Mouse (Mus musculus) ES-E14 (cell line): ENCODE results near the gene Apoc1. TPM values are rescaled to one million over a fixed set of nuclear protein-coding genes. Genes with fewer than 3 reads are reported as not detected.
"Not testable (repeated sequence)": the region's sequence is repeated elsewhere in the genome, so short reads cannot be mapped to it uniquely, and the experiment has no call there.

Experiments used
- DNase-seq: peaks from one replicate; pipeline ENCODE4 v3.0.0-alpha.2; 2013; ENCODE audit warnings: low read depth, low spot score
- H3K27ac ChIP-seq: 2 replicates; pipeline ENCODE4 v1.5.1; 2012; ENCODE audit warnings: low read depth, mild to moderate bottlenecking, low read length, moderate library complexity, mixed read lengths; ENCODE audit not compliant: poor library complexity, insufficient read depth, severe bottlenecking
- H3K36me3 ChIP-seq: 2 replicates; pipeline ENCODE4 v1.6.1; 2012; ENCODE audit warnings: mild to moderate bottlenecking, low read length, moderate library complexity, mixed read lengths; ENCODE audit not compliant: control insufficient read depth, poor library complexity, insufficient read depth, severe bottlenecking
- H3K4me1 ChIP-seq, 2 experiments: fragments of 150-350 bp in 1 of 2; sonication (generic) in 1 of 2; 2 replicates each; pipeline ENCODE4 v1.6.1; 2012; ENCODE audit warnings: low read length in 2 of 2, mild to moderate bottlenecking in 1 of 2, mixed read lengths in 1 of 2; ENCODE audit not compliant: control insufficient read depth in 2 of 2, insufficient read depth in 2 of 2, poor library complexity in 1 of 2
- H3K4me3 ChIP-seq, 2 experiments: fragments of 150-350 bp in 1 of 2; sonication (generic) in 1 of 2; 2 replicates each; pipeline ENCODE4 v1.5.1; 2012; ENCODE audit warnings: low read length in 2 of 2, low read depth in 1 of 2, mild to moderate bottlenecking in 1 of 2, mixed read lengths in 1 of 2; ENCODE audit not compliant: insufficient read depth in 1 of 2, poor library complexity in 1 of 2, severe bottlenecking in 1 of 2
- H3K9ac ChIP-seq: 2 replicates; pipeline ENCODE4 v1.6.1; 2012; ENCODE audit warnings: low read depth, mild to moderate bottlenecking, low read length, mixed read lengths; ENCODE audit not compliant: poor library complexity, insufficient read depth, severe bottlenecking
- H3K9me3 ChIP-seq: fragments of 150-350 bp; sonication (generic); 2 replicates; pipeline ENCODE4 v1.6.1; 2012; ENCODE audit warnings: low read depth, mild to moderate bottlenecking, low read length; ENCODE audit not compliant: control insufficient read depth, insufficient read depth
- CHD2 ChIP-seq: IDR thresholded peaks from 2 replicates; pipeline ENCODE4 v1.6.1; 2014; ENCODE audit warnings: mild to moderate bottlenecking, low read depth, low read length, inconsistent platforms
- HCFC1 ChIP-seq: IDR thresholded peaks from 2 replicates; pipeline ENCODE4 v1.6.1; 2012; ENCODE audit warnings: low read length, inconsistent platforms, borderline replicate concordance; ENCODE audit not compliant: insufficient read depth
- MAFK ChIP-seq: IDR thresholded peaks from 2 replicates; pipeline ENCODE4 v1.6.1; 2014; ENCODE audit warnings: mild to moderate bottlenecking, low read depth, low read length, inconsistent platforms; ENCODE audit not compliant: insufficient read depth
- ZC3H11A ChIP-seq: IDR thresholded peaks from 2 replicates; pipeline ENCODE4 v1.6.1; 2012; ENCODE audit warnings: low read depth, mild to moderate bottlenecking, inconsistent platforms, low read length, borderline replicate concordance
- ZNF384 ChIP-seq: IDR thresholded peaks from 2 replicates; pipeline ENCODE4 v1.6.1; 2012; ENCODE audit warnings: low read depth, low read length, inconsistent platforms
- in situ Hi-C, 2 experiments: fragments of 600-800 bp; cut with MboI; formaldehyde crosslinking; loops; one replicate each; pipeline ENCODE4 v1.15.1; 2025; ENCODE audit warnings: low sequenced_read_pairs in 2 of 2, inconsistent platforms in 1 of 2; ENCODE audit not compliant: unreplicated experiment in 2 of 2
- total RNA-seq: library from RNA; depleted of rRNA; stranded (reverse); fragments of 300-350 nt; gene quantifications from 2 replicates; pipeline ENCODE4 v1.2.3, GENCODE M21; 2012

Gene Apoc1
- total RNA-seq, 1 experiment, result 72.3 TPM

- Histone ChIP-seq H3K9ac (peak overlapping the region; percentile 79; the same call in 1 of the 2 replicates), H3K36me3 (no peaks in the 10 kb centered on the region; the same call in 1 of the 2 replicates), H3K4me3 (no peak overlapping the region), H3K27ac (peak overlapping the region; percentile 80; the same call in 1 of the 2 replicates), H3K4me1 (peaks cover 2 to 28% of the 10 kb centered on the region in 2 experiments; a peak in 2 of 4 replicates), H3K9me3 (no peaks in the 10 kb centered on the region)
- no peak for DNase-seq
- TF ChIP-seq ZC3H11A, result no peak
- TF ChIP-seq ZNF384, result no peak
- TF ChIP-seq HCFC1, result no peak
- TF ChIP-seq MAFK, result no peak
- TF ChIP-seq CHD2, result no peak
- in situ Hi-C loops, result no loop called here
These were observed 1.6 kb downstream of the Apoc1 start for GRCm38 (mm10) chr7:19690845-19691244.

- no peak for DNase-seq
- Histone ChIP-seq H3K36me3 (no peaks in the 10 kb centered on the region; the same call in 1 of the 2 replicates), H3K4me1 (peaks cover 2 to 26% of the 10 kb centered on the region in 2 experiments; a peak in 2 of 4 replicates), H3K27ac (no peak overlapping the region), H3K9me3 (no peaks in the 10 kb centered on the region), H3K4me3 (no peak overlapping the region), H3K9ac (no peak overlapping the region)
- TF ChIP-seq HCFC1, result no peak
- TF ChIP-seq ZC3H11A, result no peak
- no peak for TF ChIP-seq CHD2
- TF ChIP-seq ZNF384, result no peak
- no peak for TF ChIP-seq MAFK
- in situ Hi-C loops, result no loop called here
These were observed 3.8 kb downstream of the Apoc1 start for GRCm38 (mm10) chr7:19688611-19689010.

- no peak for DNase-seq
- H3K9me3 ChIP-seq, result no peaks in the 10 kb centered on the region
- H3K27ac ChIP-seq, result no peak overlapping the region
- TF ChIP-seq ZNF384, result no peak
- no peak for TF ChIP-seq MAFK
- no peak for TF ChIP-seq CHD2
- TF ChIP-seq HCFC1, result no peak
- no peak for TF ChIP-seq ZC3H11A
- H3K4me3 ChIP-seq, result no peak overlapping the region
- H3K36me3 ChIP-seq, result no peaks in the 10 kb centered on the region; the same call in 1 of the 2 replicates
- in situ Hi-C loops, result no loop called here
- peaks cover 2 to 23% of the 10 kb centered on the region in 2 experiments; a peak in 2 of 4 replicates for H3K4me1 ChIP-seq
- no peak overlapping the region for H3K9ac ChIP-seq
These were observed 4.4 kb downstream of the Apoc1 start for GRCm38 (mm10) chr7:19688101-19688500.

- Histone ChIP-seq H3K27ac (peak overlapping the region; percentile 92), H3K4me1 (peaks cover 0 to 23% of the 10 kb centered on the region in 2 experiments; a peak in 3 of 4 replicates), H3K9ac (peak overlapping the region; percentile 41; the same call in 1 of the 2 replicates)
- DNase-seq, in situ Hi-C loops, H3K36me3 ChIP-seq, H3K4me3 ChIP-seq, H3K9me3 ChIP-seq: not testable (repeated sequence)
- 0 out of 2 replicates have a peak, but pooled peaks have one; percentile 10 for TF ChIP-seq ZNF384
These were observed 5.4 kb downstream of the Apoc1 start for GRCm38 (mm10) chr7:19686927-19687583.
